Mouse (Mus musculus): ENCODE measurements around the gene Vps39.
A peak's percentile ranks its signal among the peaks of the same experiment; 100 is the strongest.

Gene Vps39

GRCm38 (mm10) chr2:120352682-120353646 is at the start of gene Vps39:
Gene Vps39, minus strand, starts transcription at chr2:120353137.
- peak; percentile 91 for DNase-seq (ENCODE audit: low read depth, low spot score)

GRCm38 (mm10) chr2:120397951-120398350 is 45.0 kb upstream of the Vps39 start:
- no peak for DNase-seq (ENCODE audit: low read depth, low spot score)

- DNase-seq (ENCODE audit: low read depth, low spot score): no peak
These were observed 39.5 kb upstream of the Vps39 start for GRCm38 (mm10) chr2:120392406-120392805.

GRCm38 (mm10) chr2:120390934-120391333 is 38.0 kb upstream of the Vps39 start:
- DNase-seq (ENCODE audit: low read depth, low spot score): no peak

GRCm38 (mm10) chr2:120389376-120389775 is 36.4 kb upstream of the Vps39 start:
- no peak for DNase-seq (ENCODE audit: low read depth, low spot score)

- DNase-seq (ENCODE audit: low read depth, low spot score): no peak
These were observed 34.4 kb upstream of the Vps39 start for GRCm38 (mm10) chr2:120387291-120387690.

GRCm38 (mm10) chr2:120386264-120386663 is 33.3 kb upstream of the Vps39 start:
- no peak for DNase-seq (ENCODE audit: low read depth, low spot score)

- no peak for DNase-seq (ENCODE audit: low read depth, low spot score)
These were observed 20.9 kb upstream of the Vps39 start for GRCm38 (mm10) chr2:120373858-120374257.

- no peak for DNase-seq (ENCODE audit: low read depth, low spot score)
These were observed 14.7 kb upstream of the Vps39 start for GRCm38 (mm10) chr2:120367416-120368207.

- no peak for DNase-seq (ENCODE audit: low read depth, low spot score)
These were observed 13.6 kb upstream of the Vps39 start for GRCm38 (mm10) chr2:120366501-120366900.

GRCm38 (mm10) chr2:120360425-120360824 is 7.5 kb upstream of the Vps39 start:
- DNase-seq (ENCODE audit: low read depth, low spot score): no peak

- DNase-seq (ENCODE audit: low read depth, low spot score): no peak
These were observed 1.6 kb downstream of the Vps39 start for GRCm38 (mm10) chr2:120351321-120351720.

GRCm38 (mm10) chr2:120348120-120348519 is 4.8 kb downstream of the Vps39 start:
- DNase-seq (ENCODE audit: low read depth, low spot score): no peak

GRCm38 (mm10) chr2:120341741-120342140 is 11.2 kb downstream of the Vps39 start:
- no peak for DNase-seq (ENCODE audit: low read depth, low spot score)

- no peak for DNase-seq (ENCODE audit: low read depth, low spot score)
These were observed 15.1 kb downstream of the Vps39 start for GRCm38 (mm10) chr2:120337886-120338285.

- DNase-seq (ENCODE audit: low read depth, low spot score): no peak
These were observed 21.4 kb downstream of the Vps39 start for GRCm38 (mm10) chr2:120331575-120331974.

GRCm38 (mm10) chr2:120315077-120315476 is 37.9 kb downstream of the Vps39 start:
- no peak for DNase-seq (ENCODE audit: low read depth, low spot score)

GRCm38 (mm10) chr2:120314487-120314886 is 38.5 kb downstream of the Vps39 start:
- no peak for DNase-seq (ENCODE audit: low read depth, low spot score)

- no peak for DNase-seq (ENCODE audit: low read depth, low spot score)
These were observed 39.0 kb downstream of the Vps39 start, which contains the start of gene Pla2g4f for GRCm38 (mm10) chr2:120313976-120314375. Gene Pla2g4f, minus strand, starts transcription at chr2:120314165.

- DNase-seq (ENCODE audit: low read depth, low spot score): no peak
These were observed 40.6 kb downstream of the Vps39 start for GRCm38 (mm10) chr2:120312276-120312825.

GRCm38 (mm10) chr2:120304113-120304512 is 48.8 kb downstream of the Vps39 start:
- no peak for DNase-seq (ENCODE audit: low read depth, low spot score)

- DNase-seq (ENCODE audit: low read depth, low spot score): no peak
These were observed 51.9 kb downstream of the Vps39 start for GRCm38 (mm10) chr2:120301076-120301475.

Measured in mesoderm, embryonic 11.5 days (tissue).